Mouse (Mus musculus): Measurements from ENCODE around the gene Cct7.

Cct7 gene

DNA sequence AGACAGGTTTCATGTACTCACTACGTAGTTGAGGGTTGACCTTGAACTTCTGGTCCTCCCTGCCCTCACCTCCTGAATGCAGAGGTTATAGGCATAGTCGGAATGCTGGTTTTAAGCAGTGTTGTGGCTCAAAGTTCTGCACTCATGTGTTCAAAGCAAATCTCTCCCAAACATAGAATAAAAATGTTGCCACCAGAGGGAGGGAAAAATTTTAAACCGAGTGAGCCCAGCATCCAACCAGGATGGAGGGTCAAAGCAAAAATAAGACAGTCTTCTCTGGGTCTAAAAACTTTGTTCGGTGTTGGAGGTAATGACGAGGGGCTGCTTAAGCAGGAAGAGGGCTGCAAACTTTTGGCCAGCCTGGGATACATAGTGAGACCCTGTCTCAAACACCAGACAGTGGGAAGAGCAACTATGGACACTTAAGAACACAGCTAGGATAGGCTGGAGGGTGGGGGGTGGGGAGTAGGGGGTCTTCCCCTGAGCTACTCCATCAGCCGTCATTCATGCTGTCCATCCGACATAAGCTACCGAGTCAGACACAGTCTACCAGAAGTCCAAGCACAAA is 20.0 kb upstream of the Cct7 start:
- TF ChIP-seq POU5F1 (IDR thresholded peaks at IDR 0.05; ENCODE audit: borderline replicate concordance, low read length) (no peak), CTCF (conservative IDR thresholded peaks at IDR 0.05; ENCODE audit: low read length) (no peak), NANOG (IDR thresholded peaks at IDR 0.05; ENCODE audit: borderline replicate concordance, low read length) (no peak)
- Histone ChIP-seq H3K9me3 (ENCODE audit: low read length) (no peaks in the 10 kb centered on the region), H3K36me3 (ENCODE audit: insufficient read depth, low read length) (peaks cover 17% of the 10 kb centered on the region), H3K4me1 (replicated peaks; ENCODE audit: low read depth, low read length) (peaks cover 44% of the 10 kb centered on the region), H3K4me3 (replicated peaks; ENCODE audit: low read length) (peak overlapping the region; percentile 100), H3K27me3 (ENCODE audit: insufficient read depth, low read length) (peaks cover 20% of the 10 kb centered on the region)

DNA sequence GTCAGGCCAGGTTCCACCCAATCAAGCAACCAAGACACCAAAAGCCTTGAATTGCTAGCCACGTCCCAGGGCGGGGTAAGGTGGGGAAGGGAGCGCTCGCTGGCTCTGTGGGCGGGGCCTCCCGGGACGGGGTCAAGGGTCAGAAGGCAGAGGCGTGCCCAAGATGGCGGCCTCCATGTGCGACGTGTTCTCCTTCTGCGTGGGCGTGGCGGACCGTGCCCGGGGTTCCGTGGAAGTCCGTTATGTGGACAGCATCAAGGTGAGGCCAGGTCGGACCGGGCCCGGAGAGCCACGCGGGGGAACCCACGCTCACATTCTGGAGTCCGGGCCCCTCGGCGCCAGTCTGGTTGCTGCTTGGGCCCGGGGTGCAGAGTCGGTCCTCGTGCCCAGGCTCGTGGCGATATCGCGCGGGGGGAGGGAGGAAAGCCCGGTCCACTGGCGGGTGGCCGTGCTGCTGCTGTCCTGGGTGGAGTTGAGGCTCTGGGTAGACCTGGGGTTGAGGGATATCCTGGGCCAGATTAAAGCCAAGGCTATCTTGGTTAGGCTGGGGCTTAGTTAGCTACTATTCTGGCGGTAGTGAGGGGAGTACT is 19.4 kb upstream of the Cct7 start, which contains the start of gene Smyd5:
Gene Smyd5 (plus strand): TSS at position 148 of the 590 bp plus-strand sequence.
- H3K4me3 ChIP-seq (replicated peaks; ENCODE audit: low read length) = peak within 1 kb of the TSS; percentile 100
- H3K27me3 ChIP-seq (ENCODE audit: insufficient read depth, low read length) = peaks cover 15% of the 10 kb centered on the region
- H3K4me1 ChIP-seq (replicated peaks; ENCODE audit: low read depth, low read length) = peaks cover 48% of the 10 kb centered on the region
- peaks cover 22% of the 10 kb centered on the region for H3K36me3 ChIP-seq (ENCODE audit: insufficient read depth, low read length)
- TF ChIP-seq CTCF (conservative IDR thresholded peaks at IDR 0.05; ENCODE audit: low read length) (no peak), NANOG (IDR thresholded peaks at IDR 0.05; ENCODE audit: borderline replicate concordance, low read length) (no peak)
- no peaks in the 10 kb centered on the region for H3K9me3 ChIP-seq (ENCODE audit: low read length)

DNA sequence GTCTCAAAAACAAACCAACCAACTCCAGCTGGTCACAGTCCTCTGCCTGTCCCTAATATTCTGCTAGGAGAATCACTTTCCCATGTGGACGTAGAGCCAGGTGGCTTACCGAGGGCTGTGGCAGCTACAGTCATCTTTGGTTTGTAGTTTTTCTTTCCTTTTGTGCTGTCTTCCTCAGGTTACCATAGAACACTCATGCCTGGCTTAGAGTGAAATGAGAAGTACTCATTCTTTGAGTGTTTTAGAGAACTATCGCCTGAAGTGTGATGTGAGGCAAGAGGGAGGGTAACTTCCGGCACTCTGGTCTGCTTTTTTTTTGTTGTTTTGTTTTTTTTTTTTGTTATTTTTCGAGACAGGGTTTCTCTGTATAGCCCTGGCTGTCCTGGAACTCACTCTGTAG is 17.4 kb upstream of the Cct7 start:
- no peak for TF ChIP-seq NANOG (IDR thresholded peaks at IDR 0.05; ENCODE audit: borderline replicate concordance, low read length)
- TF ChIP-seq CTCF (conservative IDR thresholded peaks at IDR 0.05; ENCODE audit: low read length) = no peak
- no peak for TF ChIP-seq POU5F1 (IDR thresholded peaks at IDR 0.05; ENCODE audit: borderline replicate concordance, low read length)
- H3K36me3 ChIP-seq (ENCODE audit: insufficient read depth, low read length) = peaks cover 41% of the 10 kb centered on the region
- no peaks in the 10 kb centered on the region for H3K9me3 ChIP-seq (ENCODE audit: low read length)
- H3K27me3 ChIP-seq (ENCODE audit: insufficient read depth, low read length) = 0 out of 2 replicates have a peak, but pooled peaks cover 3% of the 10 kb centered on the region
- no peak overlapping the region for H3K4me3 ChIP-seq (replicated peaks; ENCODE audit: low read length)
- peaks cover 58% of the 10 kb centered on the region for H3K4me1 ChIP-seq (replicated peaks; ENCODE audit: low read depth, low read length)

DNA sequence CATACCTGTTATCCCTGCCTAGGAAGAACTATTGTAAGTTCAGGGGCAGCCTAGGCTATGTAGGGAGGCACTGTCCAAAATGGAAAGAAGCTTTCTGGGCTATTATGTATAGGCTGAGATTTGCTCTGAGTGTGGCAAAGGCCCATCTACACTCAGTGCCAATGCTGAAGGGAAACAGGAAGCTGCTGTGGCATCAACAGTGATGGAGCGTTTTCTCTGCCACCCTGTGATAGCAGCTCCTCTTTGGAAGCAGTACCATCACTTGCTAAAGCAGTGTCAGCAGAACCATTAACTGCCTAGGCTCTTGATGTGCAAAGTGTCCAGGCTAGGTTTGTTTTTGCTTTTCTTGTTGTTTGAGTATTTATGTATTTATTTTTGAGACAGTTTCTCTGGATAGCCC is 15.1 kb upstream of the Cct7 start:
- H3K9me3 ChIP-seq (ENCODE audit: low read length) = no peaks in the 10 kb centered on the region
- TF ChIP-seq NANOG (IDR thresholded peaks at IDR 0.05; ENCODE audit: borderline replicate concordance, low read length) = no peak
- TF ChIP-seq POU5F1 (IDR thresholded peaks at IDR 0.05; ENCODE audit: borderline replicate concordance, low read length) = no peak
- TF ChIP-seq CTCF (conservative IDR thresholded peaks at IDR 0.05; ENCODE audit: low read length) = no peak

DNA sequence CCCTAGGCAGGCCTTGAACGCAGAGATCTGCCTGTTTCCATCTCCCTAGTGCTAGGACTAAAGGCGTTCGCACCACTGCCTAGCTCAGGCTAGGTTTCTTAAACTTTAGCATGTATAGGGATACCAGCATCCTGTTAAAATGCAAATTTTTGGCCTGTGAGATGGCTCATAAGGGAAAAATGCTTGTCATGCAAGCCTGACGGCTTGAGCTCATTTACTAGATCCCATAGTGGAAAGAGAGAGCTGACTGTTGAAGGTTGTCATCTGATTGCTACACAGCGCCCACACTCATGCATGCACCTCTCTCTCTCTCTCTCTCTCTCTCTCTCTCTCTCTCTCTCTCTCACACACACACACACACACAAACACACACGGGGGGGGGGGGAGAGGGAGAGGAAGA is 14.7 kb upstream of the Cct7 start:
- TF ChIP-seq POU5F1 (IDR thresholded peaks at IDR 0.05; ENCODE audit: borderline replicate concordance, low read length) = no peak
- no peak for TF ChIP-seq NANOG (IDR thresholded peaks at IDR 0.05; ENCODE audit: borderline replicate concordance, low read length)
- TF ChIP-seq CTCF (conservative IDR thresholded peaks at IDR 0.05; ENCODE audit: low read length) = no peak
- H3K9me3 ChIP-seq (ENCODE audit: low read length) = no peaks in the 10 kb centered on the region
- H3K36me3 ChIP-seq (ENCODE audit: insufficient read depth, low read length) = peaks cover 69% of the 10 kb centered on the region
- H3K4me3 ChIP-seq (replicated peaks; ENCODE audit: low read length) = no peak overlapping the region
- H3K27me3 ChIP-seq (ENCODE audit: insufficient read depth, low read length) = no peaks in the 10 kb centered on the region
- peaks cover 66% of the 10 kb centered on the region for H3K4me1 ChIP-seq (replicated peaks; ENCODE audit: low read depth, low read length)

More for the DNA sequence above, 15.1 kb upstream of the Cct7 start:
- Histone ChIP-seq H3K4me1 (replicated peaks; ENCODE audit: low read depth, low read length) (peaks cover 67% of the 10 kb centered on the region), H3K4me3 (replicated peaks; ENCODE audit: low read length) (no peak overlapping the region), H3K36me3 (ENCODE audit: insufficient read depth, low read length) (peaks cover 65% of the 10 kb centered on the region), H3K27me3 (ENCODE audit: insufficient read depth, low read length) (no peaks in the 10 kb centered on the region)

DNA sequence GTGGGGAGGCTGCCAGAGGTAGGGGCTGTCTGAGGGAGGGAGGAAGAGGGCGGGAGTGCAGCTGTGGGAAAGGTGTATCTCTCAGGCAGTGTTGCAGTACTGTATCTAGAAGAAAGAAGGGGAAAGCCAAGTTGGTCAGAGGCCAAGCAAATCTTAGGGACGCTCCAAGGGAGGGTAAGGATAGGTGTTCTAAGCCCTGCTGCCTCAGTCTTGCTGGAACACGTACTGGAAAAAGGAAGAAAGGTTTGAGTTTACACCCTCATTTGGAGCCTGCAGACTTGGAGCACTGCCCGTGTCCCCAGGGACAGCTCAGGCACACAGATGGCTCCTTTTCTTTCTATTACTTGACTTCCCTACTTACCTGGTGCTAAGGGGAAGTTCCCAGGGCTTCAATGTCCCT is 10.2 kb upstream of the Cct7 start:
- no peak for TF ChIP-seq POU5F1 (IDR thresholded peaks at IDR 0.05; ENCODE audit: borderline replicate concordance, low read length)
- no peaks in the 10 kb centered on the region for H3K27me3 ChIP-seq (ENCODE audit: insufficient read depth, low read length)
- no peak overlapping the region for H3K4me3 ChIP-seq (replicated peaks; ENCODE audit: low read length)
- peaks cover 97% of the 10 kb centered on the region for H3K36me3 ChIP-seq (ENCODE audit: insufficient read depth, low read length)
- no peaks in the 10 kb centered on the region for H3K9me3 ChIP-seq (ENCODE audit: low read length)
- H3K4me1 ChIP-seq (replicated peaks; ENCODE audit: low read depth, low read length) = peaks cover 57% of the 10 kb centered on the region

DNA sequence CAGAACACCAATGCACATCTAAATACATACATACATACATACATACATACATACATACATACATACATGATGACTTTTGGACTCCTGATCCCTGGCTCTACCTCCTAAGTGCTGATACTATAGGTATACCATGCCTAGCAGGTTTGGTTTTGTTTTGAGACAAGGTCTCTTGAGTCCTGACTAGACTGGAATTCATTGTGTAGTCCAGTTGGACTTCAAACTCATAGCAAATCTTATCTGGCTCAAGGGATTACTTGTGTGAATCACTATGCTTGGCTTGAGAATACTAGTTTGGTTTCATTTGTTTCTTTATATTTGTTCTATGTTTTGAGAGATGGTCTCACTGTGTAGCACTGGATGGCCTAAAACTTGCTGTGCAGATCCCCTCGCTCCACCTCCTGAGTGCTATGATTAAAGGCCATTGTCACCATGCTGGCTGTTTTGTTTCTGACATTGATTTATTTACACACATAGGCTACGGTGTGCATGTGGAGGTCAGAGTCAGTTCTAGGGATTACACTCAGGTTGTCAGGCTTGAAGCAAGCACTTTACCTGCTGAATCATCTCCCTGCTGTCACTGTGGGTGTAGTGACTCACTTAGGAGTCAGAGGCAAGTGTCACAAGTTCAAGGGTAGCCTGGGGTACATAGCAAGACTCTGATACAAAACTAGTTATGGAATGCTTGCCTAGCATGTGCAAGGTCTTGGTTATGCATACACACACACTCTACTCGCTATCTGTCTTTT is 7.7 kb upstream of the Cct7 start:
- H3K4me1 ChIP-seq (replicated peaks; ENCODE audit: low read depth, low read length) = peaks cover 64% of the 10 kb centered on the region
- no peaks in the 10 kb centered on the region for H3K9me3 ChIP-seq (ENCODE audit: low read length)
- no peaks in the 10 kb centered on the region for H3K27me3 ChIP-seq (ENCODE audit: insufficient read depth, low read length)
- TF ChIP-seq POU5F1 (IDR thresholded peaks at IDR 0.05; ENCODE audit: borderline replicate concordance, low read length) (no peak), NANOG (IDR thresholded peaks at IDR 0.05; ENCODE audit: borderline replicate concordance, low read length) (no peak), CTCF (conservative IDR thresholded peaks at IDR 0.05; ENCODE audit: low read length) (no peak)
- no peak overlapping the region for H3K4me3 ChIP-seq (replicated peaks; ENCODE audit: low read length)
- H3K36me3 ChIP-seq (ENCODE audit: insufficient read depth, low read length) = peaks cover 100% of the 10 kb centered on the region

DNA sequence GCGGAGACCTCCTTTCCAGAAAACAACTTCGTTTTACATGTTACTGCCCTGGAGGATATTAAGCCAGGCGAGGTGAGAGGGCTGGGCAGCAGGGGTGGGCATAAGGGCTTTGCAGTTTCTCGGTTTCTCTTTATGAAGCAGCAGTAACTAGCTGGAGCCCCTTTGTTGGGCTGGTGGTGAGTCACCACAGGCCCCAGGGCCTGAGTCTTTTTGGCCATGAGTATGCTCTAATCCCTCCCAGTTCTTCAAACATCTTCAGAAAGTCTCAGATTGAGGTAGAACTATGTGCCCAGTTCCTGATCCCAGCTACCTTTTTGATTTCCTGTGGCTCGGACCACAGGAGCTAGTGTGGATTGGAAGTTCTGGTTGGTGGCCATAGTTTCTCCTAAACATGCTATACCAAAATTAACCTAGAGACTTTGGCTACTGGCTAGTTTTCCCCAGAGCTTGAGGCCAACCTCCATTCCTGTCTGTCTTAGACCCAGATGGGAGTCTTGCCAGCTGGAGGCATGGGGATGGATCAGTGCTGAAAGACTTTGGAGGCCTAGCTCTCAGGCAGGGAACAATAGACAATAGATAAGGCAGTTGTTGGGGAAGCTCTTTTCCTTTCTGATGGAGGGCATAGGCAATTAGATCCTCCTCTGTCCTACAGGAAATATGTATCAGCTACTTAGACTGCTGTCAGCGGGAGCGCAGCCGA is 6.9 kb upstream of the Cct7 start:
- TF ChIP-seq CTCF (conservative IDR thresholded peaks at IDR 0.05; ENCODE audit: low read length) (no peak), NANOG (IDR thresholded peaks at IDR 0.05; ENCODE audit: borderline replicate concordance, low read length) (no peak), POU5F1 (IDR thresholded peaks at IDR 0.05; ENCODE audit: borderline replicate concordance, low read length) (no peak)
- H3K4me3 ChIP-seq (replicated peaks; ENCODE audit: low read length) = no peak overlapping the region
- H3K36me3 ChIP-seq (ENCODE audit: insufficient read depth, low read length) = peaks cover 98% of the 10 kb centered on the region
- H3K9me3 ChIP-seq (ENCODE audit: low read length) = no peaks in the 10 kb centered on the region
- H3K27me3 ChIP-seq (ENCODE audit: insufficient read depth, low read length) = no peaks in the 10 kb centered on the region
- H3K4me1 ChIP-seq (replicated peaks; ENCODE audit: low read depth, low read length) = peaks cover 62% of the 10 kb centered on the region

Measured in E14TG2a.4 (cell line).